Mouse (Mus musculus) left cerebral cortex, postnatal 4 days (tissue): ENCODE measurements around the gene Chn2. TPM values are rescaled to one million over a fixed set of nuclear protein-coding genes. Genes with fewer than 3 reads are reported as not detected.

ENCODE experiments used
- DNase-seq: peaks from one replicate; pipeline ENCODE4 v3.0.0-alpha.2; 2022
- intact Hi-C: fragments of 180-260 bp; cut with DNase I; formaldehyde crosslinking; loops from one replicate; pipeline ENCODE4 v1.15.1; 2025
- total RNA-seq, 2 experiments: library from RNA; stranded (reverse); gene quantifications; 2 replicates each; pipeline ENCODE4 v1.2.3; 2021

The Chn2 gene
- total RNA-seq, 2 experiments from 2014 or later = 55.6 to 57.5 TPM

GRCm38 (mm10) chr6:54179056-54179873 is 139.9 kb downstream of the Chn2 start:
- DNase-seq = no peak
- intact Hi-C loops = no loop called here

GRCm38 (mm10) chr6:54179874-54180212 is 140.5 kb downstream of the Chn2 start:
- intact Hi-C loops = no loop called here

GRCm38 (mm10) chr6:54183825-54184578 is 144.6 kb downstream of the Chn2 start:
- intact Hi-C loops = no loop called here
- no peak for DNase-seq

More at GRCm38 (mm10) chr6:54179874-54180212, 140.5 kb downstream of the Chn2 start:
- DNase-seq = no peak

GRCm38 (mm10) chr6:54193631-54194305 is 154.4 kb downstream of the Chn2 start:
- intact Hi-C loops = no loop called here
- no peak for DNase-seq

GRCm38 (mm10) chr6:54197821-54198412 is 158.6 kb downstream of the Chn2 start:
- no peak for DNase-seq
- intact Hi-C loops = no loop called here

- DNase-seq = no peak
- intact Hi-C loops = no loop called here
Observed at GRCm38 (mm10) chr6:54199516-54199915, 160.2 kb downstream of the Chn2 start.

- DNase-seq = no peak
- intact Hi-C loops = no loop called here
Observed at GRCm38 (mm10) chr6:54200031-54200722, 160.8 kb downstream of the Chn2 start.

GRCm38 (mm10) chr6:54202311-54203020 is 163.1 kb downstream of the Chn2 start:
- DNase-seq = no peak
- intact Hi-C loops = no loop called here

GRCm38 (mm10) chr6:54203316-54203715 is 164.0 kb downstream of the Chn2 start:
- intact Hi-C loops = no loop called here
- no peak for DNase-seq

- intact Hi-C loops = no loop called here
- no peak for DNase-seq
Observed at GRCm38 (mm10) chr6:54203926-54204325, 164.6 kb downstream of the Chn2 start.

GRCm38 (mm10) chr6:54204931-54205330 is 165.6 kb downstream of the Chn2 start:
- intact Hi-C loops = no loop called here
- DNase-seq = no peak

GRCm38 (mm10) chr6:54205471-54205870 is 166.1 kb downstream of the Chn2 start:
- no peak for DNase-seq
- intact Hi-C loops = no loop called here

- intact Hi-C loops = no loop called here
- DNase-seq = no peak
Observed at GRCm38 (mm10) chr6:54206221-54206738, 166.9 kb downstream of the Chn2 start.

- DNase-seq = no peak
- intact Hi-C loops = no loop called here
Observed at GRCm38 (mm10) chr6:54208786-54209185, 169.4 kb downstream of the Chn2 start.

GRCm38 (mm10) chr6:54210971-54211370 is 171.6 kb downstream of the Chn2 start:
- no peak for DNase-seq
- intact Hi-C loops = no loop called here

- intact Hi-C loops = no loop called here
- DNase-seq = no peak
Observed at GRCm38 (mm10) chr6:54211939-54212338, 172.6 kb downstream of the Chn2 start.

- intact Hi-C loops = no loop called here
- no peak for DNase-seq
Observed at GRCm38 (mm10) chr6:54213743-54214142, 174.4 kb downstream of the Chn2 start.

GRCm38 (mm10) chr6:54215636-54216035 is 176.3 kb downstream of the Chn2 start:
- no peak for DNase-seq
- intact Hi-C loops = no loop called here

- no peak for DNase-seq
Observed at GRCm38 (mm10) chr6:54216512-54216911, 177.2 kb downstream of the Chn2 start.

GRCm38 (mm10) chr6:54220124-54220523 is 180.8 kb downstream of the Chn2 start:
- DNase-seq = no peak
- intact Hi-C loops = no loop called here

More at GRCm38 (mm10) chr6:54216512-54216911, 177.2 kb downstream of the Chn2 start:
- intact Hi-C loops = no loop called here
